Mouse (Mus musculus) v-Abl transformed pro-B cells (cell line): Measurements from ENCODE around the gene Klc2.

ENCODE experiments used
- in situ Hi-C, 2 experiments: fragments of 400-800 bp; cut with MboI; formaldehyde crosslinking; loops; one replicate each; pipeline ENCODE4 v1.15.1; 2025; ENCODE audit not compliant: unreplicated experiment in 2 of 2

Klc2 gene

DNA sequence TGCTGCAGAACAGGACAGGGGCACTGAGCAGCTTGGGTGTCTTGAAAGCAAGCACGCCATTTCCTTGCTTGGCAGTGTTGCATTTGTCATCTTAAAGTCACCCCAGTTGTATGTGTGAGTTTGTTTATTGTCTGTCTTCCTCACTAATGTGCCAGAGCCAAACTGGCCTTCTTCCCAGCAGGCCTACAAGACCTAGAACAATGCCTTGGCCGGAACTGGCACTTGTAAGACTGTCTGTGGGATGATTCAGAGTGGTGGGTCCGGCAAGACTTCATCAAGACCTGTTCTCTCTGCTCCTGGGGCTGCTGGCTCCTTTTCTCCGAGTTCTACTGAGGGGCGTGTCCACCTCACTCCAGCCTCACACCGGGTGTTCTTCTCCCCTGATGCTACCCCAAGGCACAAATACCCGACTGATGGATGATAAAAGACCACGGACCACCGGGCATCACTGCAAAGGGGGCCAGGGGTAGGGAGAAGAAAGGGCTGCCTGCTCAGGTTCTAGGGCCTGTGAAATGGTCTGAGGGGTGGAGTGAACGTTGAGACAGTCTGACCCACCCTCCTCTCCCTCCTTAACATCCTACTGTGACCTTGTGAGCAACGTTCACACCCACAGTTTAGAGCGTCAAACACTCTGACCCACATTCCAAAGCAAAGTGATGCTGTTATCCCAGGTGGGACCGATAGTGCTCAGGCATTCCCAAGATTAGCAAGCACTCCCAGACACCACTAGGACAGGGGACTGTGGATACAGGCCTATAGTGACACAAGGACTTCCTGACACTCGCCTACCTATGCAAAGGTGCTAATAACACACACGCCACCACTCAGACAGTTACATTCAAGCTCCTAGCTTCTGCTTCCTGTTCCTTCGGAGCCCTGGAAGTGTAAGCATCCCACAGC lies 60.2 kb downstream of the Klc2 start:
- in situ Hi-C loops: no loop called here
